Mouse (Mus musculus) megakaryocyte, embryonic 14.5 days (primary cell): ENCODE measurements at regions not wholly inside any gene's neighbourhood (a gene's known extent, or its start where the extent isn't known, plus 50 kb on each side); places are given as distances from the start of the nearest gene placed in this dataset.

ENCODE experiments used
- FLI1 ChIP-seq: IDR thresholded peaks from 2 replicates; pipeline ENCODE4 v1.6.1; 2012; ENCODE audit warnings: low read length, inconsistent platforms, mixed read lengths
- GATA1 ChIP-seq: IDR thresholded peaks from 3 replicates; pipeline ENCODE4 v1.6.1; 2012; ENCODE audit warnings: mixed read lengths, low read length, inconsistent platforms, borderline replicate concordance

DNA sequence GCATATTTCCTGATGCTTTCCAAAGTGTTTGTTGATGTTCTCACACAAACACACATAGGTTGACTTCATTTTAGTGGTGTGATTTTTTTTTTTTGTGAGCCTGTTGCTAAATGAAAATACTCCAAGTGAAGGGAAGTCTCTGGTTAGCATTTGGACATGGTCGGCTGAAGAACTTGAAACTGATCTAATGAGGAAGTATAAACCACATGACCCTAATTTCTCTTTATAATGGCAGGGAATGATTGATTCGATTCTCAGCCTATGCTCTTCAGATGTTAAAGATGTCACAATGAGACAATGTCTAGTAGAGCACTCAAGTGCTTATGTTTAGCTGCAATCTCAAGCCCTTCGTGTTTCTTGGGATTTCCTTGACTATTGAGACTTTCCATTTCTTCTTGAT is 372.1 kb downstream of the Ankrd50 start:
- TF ChIP-seq GATA1 (no peak), FLI1 (no peak)
